Mouse (Mus musculus) spleen, postnatal 10 days (tissue): ENCODE data around the gene Gna15.

ENCODE experiments used
- DNase-seq, 2 experiments: peaks; one replicate each; pipeline ENCODE4 v3.0.0; 2021 to 2022; ENCODE audit warnings: low spot score in 2 of 2

Gna15 gene

DNA sequence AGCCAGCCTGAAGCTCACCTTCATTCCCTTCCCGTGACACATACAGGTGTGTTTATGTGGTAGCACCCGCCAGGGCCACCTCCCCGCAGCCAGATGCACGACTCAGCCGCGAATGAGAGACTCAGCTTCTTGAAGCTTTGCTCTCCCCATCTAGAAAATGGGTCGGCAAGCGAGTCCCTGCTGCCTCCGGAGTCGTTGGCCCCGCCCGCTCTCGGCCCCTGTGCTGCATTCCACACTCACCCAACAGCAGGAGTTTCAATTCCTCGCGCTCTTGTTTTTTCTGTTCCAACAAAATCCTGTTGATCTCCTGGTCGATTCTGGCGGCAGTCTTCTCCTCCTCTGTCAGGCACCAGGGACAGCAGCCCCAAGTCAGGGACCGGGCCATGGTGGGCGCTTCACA lies 455 bp downstream of the Gna15 start:
- DNase-seq = peak in 1 of 2 experiments; percentile 55

DNA sequence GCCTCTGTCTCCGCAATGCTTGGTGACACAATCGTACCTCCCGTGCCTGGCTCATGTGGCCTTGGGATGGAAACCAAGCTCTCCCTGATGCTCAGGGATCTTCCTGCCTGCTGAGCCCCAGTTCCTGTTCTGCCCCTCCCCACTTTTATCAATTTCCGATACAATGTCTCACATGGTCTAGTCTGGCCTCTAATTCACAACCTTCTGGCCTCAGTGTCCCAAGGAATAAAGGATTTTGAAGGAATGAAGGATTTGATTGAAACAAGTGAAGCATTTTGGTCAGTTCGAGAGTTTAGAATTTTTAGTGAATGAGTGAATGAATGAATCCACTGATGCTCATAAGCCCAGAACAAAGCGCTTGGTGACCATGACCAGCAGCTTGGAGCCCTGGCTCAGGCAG lies 883 bp downstream of the Gna15 start:
- DNase-seq = no peak

DNA sequence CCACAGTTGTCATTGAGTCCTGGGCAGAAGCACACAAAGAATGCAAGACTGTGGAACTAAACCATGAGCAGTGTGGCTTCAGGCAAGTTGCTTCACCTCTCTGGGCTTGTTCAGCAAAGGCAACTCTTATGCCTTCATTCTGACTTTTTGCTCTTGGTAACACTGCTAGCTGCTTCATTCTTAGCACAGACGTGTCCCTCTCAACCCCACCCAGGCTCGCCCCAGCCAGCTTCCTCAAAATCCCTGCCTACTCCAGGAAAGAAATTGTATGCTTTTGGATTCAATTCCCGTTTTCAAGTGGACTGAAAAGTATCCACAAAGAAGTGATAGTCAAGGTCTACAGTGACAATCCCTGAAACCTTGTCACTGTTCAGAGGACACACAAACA lies 4.1 kb downstream of the Gna15 start:
- no peak for DNase-seq

DNA sequence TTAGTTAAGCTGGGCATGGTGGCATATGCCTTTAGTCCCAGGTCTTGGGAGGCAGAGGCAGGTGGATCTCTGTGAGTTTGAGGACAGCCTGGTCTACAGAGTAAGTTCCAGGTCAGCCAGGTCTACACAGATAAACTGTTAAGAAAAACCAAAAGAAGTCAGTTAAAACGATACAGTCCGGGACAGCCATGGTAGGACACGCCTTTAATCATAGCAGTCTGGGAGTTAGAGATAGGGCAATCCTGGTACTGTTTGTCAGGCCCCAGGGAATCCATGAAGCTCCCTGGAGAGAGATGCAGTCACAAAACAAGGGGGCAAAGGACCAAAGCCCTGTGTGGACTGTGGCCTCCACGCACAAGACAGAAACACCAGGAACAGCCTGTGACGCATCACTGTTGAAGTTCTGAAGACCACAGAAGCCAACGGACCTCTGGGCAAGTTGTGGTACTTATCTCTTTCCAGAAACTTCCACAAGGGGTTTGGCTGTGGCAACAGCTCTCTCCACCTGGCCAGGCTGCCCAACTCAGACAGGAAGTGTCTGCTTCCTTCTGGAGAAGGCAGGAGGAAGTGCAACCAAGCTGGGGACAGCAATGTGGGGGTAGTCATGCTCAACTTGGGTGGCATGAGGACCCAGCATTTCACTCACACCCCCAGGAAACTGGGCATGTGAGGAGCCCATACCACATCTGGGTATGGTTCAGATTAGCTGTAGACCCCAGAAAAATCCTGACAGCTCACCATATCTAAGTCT lies 4.6 kb downstream of the Gna15 start:
- peak in 1 of 2 experiments; percentile 51 for DNase-seq

DNA sequence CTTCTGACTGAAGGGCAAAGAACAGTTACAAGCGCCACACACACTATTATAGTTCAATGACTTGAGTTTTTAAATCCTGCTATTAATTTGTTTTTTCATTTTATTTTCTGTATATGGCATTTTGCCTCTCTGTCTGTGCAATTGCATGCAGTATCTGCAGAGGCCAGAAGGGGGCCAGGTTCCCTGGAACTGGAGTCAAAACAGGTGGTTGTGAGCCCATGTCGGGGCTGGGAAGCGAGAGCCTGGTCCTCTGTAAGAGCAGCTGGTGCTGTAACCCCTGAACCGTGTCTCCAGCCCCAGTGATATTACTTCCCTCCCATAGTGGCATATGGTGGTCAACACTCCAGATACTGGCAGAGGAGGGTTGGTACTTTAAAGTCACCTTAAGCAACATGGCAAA lies 5.5 kb downstream of the Gna15 start:
- peak; percentile 69 to 88 for DNase-seq

DNA sequence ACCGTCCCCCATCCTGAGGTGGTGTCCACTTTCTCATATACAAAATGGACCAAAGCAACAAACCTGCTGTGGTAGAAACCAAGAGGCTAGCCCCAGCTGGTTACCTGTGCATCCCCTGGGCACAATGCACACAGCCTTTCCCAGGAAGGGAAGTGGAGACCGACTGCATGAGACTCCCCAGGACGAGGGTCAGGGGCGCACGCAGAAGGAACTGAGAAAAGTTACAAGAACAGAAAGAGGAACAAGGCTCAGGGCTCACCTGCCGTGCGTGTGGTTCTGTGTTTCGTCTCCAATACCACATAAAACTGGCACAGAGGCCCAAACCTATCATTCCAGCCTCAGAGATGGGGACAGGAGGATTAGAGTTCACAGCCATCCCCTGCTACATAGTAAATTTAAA lies 6.8 kb downstream of the Gna15 start:
- DNase-seq = peak in 1 of 2 experiments; percentile 64

DNA sequence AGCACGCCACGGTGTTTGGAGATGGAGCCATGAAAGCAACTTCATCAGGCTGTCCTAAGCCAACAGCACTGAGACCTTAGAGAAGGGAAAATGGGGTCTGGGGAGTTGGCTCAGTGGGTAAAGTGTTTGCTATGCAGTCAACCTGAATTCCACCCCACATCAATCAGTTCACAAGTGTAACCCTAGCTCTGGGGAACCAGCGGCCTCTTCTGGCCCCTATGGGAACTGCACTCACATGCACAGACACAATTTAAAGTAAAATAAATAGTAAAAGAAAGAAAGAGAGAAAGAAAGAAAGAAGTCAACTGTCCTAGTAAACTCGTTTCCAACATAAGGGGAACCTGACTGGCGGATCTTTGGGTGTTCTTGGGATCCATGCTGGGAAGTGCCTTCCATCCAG lies 10.2 kb downstream of the Gna15 start:
- DNase-seq = no peak

DNA sequence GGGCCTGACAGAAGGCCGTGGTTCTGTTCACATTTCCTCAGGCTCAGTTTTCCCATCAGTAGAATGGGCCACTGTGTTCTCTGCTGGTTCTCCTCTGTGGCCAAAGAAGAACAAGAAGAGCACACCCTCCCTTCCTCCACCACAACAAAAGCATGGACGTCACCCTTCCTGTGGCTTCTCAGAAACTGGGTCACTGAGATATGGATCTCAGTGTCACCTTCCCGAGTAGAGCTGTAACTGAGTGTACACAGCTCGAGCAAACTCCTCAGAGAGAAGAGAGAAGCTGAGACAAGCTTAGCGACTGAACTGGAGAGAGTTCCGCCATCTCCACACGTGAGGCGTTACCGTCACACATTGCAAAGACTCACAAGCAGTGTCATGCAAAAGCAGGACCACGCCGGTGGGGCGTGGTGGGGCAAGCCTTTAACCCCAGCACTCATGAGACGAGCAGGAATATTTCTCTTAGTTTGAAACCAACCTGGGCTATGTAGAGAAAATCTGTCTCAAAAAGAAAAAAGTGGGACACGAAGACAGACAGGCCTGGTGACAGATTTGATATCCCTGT lies 13.7 kb downstream of the Gna15 start:
- DNase-seq = no peak

DNA sequence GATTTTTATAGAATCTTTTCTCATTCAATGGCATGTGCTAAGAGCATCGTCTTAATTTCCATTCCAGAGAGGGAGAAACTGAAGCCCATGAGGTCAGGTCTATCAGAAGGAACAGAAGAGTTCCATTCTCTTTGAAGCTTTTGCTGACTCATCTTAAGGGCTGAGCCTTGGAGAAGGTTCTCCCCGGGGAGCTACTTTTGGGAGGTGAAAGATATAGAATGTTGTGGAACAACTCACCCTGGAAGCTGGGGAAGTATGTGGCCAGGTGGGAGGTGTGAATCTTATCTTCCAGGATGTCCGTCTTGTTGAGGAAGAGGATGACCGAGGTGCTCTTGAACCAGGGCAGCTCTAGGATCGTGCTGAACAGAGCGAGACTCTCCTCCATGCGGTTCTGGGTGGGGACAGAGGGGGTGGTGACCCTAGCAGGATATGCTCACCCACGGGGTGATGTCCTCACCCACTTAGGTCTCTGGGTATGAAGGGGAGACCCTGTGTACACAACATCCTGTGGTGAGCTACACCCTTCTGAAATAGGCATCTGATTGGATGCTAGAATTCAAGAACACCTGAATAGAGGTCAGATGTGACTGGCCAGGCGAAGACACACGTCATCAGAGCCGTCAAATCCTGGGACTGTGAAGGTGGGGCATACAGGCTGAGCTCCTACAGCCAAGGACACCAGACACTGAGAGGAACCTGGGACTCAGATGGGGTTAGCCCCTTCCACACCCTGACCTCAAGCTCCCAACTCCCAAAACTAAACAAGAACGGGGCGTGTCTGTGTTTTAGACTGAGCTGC lies 16.1 kb downstream of the Gna15 start:
- no peak for DNase-seq

DNA sequence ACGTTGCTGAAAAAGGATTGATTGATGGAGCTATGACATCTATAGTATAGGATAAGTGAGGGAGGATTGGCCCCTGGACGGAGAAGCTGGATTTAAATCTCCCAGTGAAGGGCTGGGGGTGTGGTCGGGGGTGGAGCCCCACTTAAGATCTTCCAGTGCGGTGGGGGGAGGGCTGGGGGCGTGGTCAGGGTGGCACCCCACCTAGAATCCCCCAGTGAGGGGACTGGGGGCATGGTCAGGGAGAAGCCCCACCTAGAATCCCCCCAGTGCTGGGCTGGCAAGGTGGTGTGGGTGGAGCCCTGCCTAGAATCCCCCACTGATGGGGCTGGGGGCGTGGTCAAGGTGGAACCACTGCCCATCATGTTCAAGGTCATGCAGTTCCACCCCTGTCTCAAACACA lies 16.9 kb downstream of the Gna15 start:
- DNase-seq = no peak

DNA sequence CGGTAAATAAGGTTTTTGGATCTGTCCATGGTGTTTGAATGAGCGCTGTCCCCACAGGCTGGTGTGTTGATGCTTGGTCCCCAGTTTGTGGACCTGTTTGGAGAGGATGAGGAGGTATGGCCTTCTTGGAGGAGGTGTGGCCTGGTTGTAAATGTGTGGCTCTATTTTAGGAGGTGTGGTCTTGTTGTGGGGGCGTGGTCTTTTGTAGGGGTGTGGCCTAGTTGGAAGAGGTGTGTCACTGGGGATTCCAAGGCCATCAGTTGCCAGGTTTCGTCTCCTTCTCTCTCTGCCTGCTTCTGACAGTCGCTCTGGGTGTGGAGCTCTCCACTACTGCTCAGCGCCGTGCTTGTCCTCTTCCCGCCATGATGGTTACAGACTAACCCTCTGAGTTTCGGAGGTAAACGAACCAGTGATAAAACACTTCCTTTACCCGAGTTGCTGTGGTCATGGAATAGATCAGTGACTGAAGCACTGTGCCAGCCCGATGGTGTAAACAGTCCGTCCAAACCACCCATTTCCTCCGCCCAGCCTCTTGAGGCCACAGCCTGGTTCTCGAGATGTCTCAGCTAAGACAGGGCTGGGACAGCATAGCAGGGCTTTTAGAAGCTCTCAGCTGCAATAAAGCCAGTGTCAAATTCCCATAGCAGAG lies 18.9 kb downstream of the Gna15 start:
- no peak for DNase-seq

DNA sequence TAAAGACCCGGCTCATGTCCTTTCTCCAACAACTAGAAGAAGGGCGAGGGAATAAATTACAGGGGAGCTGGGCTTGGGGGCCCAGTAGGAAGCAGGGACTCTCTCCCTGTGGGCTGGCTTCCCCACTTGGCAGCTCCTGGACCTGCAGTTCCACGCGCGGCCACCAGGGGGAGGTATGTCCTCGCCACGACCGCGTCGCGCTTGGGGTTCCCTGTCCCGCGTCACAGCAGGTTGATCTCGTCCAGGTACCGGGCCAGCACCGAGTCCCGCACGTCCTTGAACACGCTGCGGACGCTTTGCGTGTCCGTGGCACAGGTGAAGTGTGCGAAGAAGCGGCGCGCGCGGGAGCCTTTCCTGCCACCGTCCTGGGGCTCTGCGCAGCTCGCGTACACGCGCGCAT lies 21.4 kb downstream of the Gna15 start:
- DNase-seq = peak; percentile 94 to 96

DNA sequence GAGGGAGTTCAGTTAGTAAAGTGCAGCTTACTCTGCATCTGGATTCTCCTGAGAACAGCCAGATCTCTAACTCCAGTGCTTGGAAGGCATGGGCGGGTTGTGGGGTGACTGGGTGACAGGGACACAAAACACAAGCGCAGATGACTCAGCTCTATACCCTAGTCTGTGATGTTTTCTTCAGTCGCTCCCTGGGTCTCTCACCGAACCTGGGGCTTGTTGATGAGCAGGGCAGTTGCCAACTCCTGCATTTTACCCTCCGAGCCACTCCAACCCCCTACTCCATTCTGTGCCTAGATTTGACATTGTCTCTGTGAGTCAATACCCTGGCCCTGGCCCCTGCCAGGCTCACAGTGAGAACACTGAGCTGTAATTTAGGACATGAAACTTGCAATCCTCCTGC lies 22.2 kb downstream of the Gna15 start:
- DNase-seq = no peak

DNA sequence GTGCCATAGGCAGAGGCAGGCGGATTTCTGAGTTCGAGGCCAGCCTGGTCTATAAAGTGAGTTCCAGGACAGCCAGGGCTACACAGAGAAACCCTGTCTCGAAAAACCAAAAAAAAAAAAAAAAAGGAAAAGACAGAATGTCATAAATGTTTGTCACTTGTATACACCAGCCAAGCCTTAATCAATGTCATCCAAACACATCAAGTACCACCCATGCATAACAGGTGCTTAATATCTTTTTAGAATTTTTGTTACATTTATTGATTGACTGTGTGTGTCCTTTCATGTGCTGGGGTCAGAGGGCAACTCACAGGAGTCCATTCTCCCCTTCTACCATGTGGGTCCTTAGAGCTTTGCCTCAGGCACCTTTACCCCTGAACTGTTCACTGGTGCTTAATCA lies 24.0 kb downstream of the Gna15 start, which contains the start of gene S1pr4:
S1pr4 (minus strand) TSS at position 101 of the 400 bp plus-strand sequence.
- DNase-seq = no peak

DNA sequence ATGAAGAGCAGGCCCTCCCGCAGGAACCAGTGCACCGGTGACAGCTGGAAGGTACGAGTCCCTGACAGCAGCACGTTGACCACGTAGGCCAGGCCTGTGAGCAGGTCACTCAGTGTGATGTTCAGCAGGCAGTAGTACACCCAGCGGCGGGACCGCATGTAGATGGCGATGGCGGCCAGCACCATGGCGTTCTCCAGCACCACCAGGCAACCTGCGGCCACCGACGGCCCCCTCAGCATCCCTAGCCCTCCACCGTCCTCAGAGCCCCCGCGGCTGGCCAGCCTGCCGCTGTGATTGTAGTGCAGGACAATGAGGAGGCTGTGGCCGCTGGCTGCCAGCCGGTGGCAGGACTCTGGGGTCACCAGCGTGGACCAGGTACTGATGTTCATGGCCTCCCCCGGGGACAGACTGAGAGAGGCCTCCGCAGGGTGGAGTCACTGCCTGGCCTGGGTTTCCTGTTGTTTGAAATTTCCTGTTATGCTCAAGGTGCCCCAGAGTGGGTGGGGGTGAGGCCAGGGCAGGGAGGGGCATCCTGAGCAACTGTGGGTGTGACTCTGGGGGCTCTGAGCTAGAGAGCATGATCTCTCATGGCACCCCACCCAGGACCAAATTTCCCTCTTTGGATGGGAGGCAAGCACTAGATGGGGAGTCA lies 24.6 kb downstream of the Gna15 start:
- peak; percentile 67 to 82 for DNase-seq

DNA sequence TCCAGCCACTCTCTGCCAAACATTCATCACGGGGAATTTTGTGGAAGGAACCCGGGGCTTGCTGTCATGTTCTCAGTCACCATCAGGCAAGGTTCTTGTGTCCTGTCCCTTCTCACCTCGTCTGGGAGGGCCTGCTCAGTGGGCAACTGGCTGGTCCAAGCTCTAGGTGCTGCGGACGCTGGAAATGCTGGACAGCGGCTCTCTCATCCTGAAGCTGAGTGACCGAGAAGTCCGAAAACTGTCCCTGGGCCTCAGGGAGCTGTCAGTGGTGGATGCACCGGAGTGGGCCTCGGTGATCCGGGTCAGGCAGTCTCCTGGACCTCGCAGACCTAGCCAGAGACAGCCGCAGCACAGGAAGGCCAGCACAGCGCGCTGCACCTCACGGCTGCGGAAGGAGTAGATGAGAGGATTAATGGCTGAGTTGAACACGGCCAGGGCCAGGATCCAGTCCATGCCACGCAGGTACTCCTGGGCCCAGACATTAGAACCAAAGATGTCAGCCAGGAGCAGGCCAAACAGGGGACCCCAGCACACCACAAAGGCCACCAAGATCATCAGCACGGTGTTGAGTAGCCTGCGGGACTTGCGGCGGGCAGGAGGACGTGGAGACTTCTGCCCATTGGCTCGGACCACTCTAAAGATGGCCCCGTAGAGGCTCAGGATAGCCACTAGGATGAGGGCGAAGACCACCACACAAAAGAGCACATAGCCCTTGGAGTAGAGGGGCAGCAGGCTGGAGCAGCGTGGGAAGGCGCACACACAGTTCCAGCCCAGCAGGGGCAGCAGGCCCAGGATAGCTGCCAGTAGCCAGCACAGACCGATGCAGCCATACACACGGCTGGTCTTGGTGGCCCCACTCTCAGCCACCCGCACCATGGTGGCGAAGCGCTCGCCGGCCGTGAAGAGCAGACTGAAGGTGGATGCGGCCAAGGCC lies 25.4 kb downstream of the Gna15 start:
- peak; percentile 44 to 57 for DNase-seq

DNA sequence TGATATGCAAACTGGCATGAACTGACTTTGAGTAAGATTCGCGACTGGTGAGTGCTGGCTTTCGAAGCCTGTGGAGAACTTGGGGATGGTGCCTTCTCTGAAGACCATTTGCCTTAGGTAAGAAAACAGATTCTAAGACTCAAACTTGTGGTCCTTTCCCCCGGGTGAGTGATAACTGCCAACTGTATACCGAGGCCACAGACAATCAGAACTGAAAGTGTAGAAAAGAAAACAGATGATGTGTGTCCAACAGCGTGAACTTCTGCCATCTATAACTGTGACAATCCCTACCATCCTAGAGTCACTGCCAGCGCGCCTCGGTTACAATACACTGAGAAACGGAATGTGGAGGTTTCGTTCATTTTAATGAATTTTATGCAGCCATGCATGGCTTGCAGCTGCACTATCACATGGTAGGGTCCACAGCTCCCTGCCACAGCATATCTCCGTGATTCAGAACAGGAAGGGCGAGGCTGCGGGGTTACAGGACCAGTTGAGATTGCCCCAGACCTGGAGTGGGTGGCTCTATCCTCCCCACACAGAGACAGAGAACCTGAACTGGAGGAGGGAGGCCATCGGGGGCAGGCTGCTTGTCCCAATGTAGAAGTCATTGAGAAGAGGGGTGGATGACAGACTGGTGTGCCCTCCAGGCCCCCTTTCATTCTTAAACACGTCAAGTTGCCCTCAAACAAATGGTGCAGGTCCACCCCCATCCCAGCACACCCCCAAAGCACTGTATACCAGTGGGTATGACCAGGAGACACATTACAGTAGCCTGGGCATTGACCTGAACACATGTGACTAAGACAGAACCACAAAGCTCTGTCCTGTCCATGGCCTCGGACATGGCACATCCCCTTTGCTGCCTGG lies 26.4 kb downstream of the Gna15 start:
- peak; percentile 53 to 68 for DNase-seq

DNA sequence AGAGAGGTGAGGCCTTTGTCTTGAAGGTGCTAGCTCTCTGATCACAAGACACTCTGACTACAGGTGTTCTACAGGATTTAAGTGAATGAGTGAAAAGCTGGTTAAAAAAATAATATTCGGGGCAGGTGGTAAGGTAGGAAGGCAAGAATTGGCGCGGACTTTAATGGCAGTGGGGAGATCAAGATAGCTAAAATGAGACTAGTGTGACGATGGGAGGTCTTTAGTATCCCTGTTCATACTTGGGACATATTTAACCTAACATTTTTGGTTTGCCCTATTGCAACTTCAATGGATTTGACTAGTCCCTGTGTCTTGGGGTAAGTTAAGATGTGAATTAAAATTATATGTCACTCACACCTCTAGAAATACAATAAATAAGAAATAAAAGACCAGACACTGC lies 27.1 kb downstream of the Gna15 start:
- no peak for DNase-seq

DNA sequence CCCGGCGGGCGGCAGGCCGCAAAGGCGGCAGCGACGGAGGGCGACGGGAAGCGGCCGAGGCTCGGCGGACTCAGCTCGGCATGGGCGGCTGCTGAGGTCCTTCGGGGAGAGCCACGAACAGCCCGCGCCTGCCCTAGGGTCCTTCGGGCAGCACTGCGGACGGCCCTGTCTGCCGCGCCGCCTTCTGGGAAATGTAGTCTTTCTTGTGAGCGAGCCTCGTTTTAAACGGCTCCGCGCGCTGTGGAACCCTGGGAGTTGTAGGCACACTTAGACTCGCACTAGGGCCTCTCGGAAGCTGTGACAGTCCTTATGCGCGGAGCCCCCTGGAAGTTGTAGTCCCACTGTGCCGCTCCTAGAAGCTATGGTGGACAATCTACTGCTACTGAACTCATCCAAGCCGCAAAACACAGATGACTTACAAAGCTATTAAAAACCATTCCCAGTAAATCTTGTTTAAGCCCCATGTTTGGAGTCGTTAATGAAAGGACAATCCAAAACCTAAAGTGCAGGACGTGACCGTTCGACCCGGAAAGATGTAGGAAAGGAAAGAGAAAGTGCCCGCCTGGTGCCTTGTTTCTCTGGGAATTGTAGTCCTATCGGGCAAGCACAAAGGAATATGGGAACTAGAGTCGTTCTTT lies 27.6 kb downstream of the Gna15 start, which contains the start of gene Ncln:
Ncln (minus strand) TSS at position 129 of the 638 bp plus-strand sequence.
- DNase-seq = peak; percentile 99
